Mouse (Mus musculus): ENCODE data around the gene Ovol2. TPM values are rescaled to one million over a fixed set of nuclear protein-coding genes. Genes with fewer than 3 reads are reported as not detected.

Ovol2 gene
- total and polyA plus RNA-seq, 2 experiments from 2014 or later = not detected

DNA sequence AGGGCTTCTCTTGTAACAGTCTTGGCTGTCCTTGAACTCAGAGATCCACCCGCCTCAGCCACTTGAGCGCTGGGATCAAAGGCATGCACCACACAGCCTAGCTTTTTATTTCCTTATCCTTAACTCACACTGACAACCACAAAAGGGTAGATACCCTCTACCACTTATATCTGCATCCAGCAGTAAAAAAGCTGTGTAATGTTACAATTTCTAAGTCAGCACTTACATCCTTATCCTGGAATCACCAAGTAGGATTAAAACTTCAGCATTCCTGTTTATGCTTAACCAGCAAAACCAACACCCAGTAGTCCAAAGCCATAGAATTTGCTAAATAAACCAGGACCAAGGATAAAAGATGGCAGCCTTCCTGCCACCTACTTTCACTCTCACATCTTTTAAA lies 69.1 kb downstream of the Ovol2 start:
- TF ChIP-seq CTCF (IDR thresholded peaks at IDR 0.05; ENCODE audit: low read depth) (no peak), EP300 (IDR thresholded peaks at IDR 0.05; ENCODE audit: low read depth) (no peak)
- 94% methylated on average over 2 of the region's 2 CpGs for WGBS
- H3K27ac ChIP-seq (ENCODE audit: low read depth) = no peak overlapping the region
- H3K4me3 ChIP-seq (ENCODE audit: low read depth, low read length) = no peak overlapping the region
- H3K9me3 ChIP-seq (replicated peaks; ENCODE audit: control insufficient read depth, low read length) = no peaks in the 10 kb centered on the region
- H3K4me1 ChIP-seq (ENCODE audit: control insufficient read depth, insufficient read depth) = peaks cover 11% of the 10 kb centered on the region
- no peak overlapping the region for H3K4me2 ChIP-seq (ENCODE audit: low read depth, low read length)
- ATAC-seq (ENCODE audit: insufficient read depth, low read depth) = no peak
- H3K36me3 ChIP-seq (replicated peaks; ENCODE audit: control insufficient read depth, insufficient read depth, low read length) = peaks cover 35% of the 10 kb centered on the region
- DNase-seq (ENCODE audit: low spot score) = no peak
- no peak overlapping the region for H3K9ac ChIP-seq (replicated peaks; ENCODE audit: low read depth, low read length)
- no peaks in the 10 kb centered on the region for H3K27me3 ChIP-seq (ENCODE audit: control insufficient read depth, insufficient read depth, low read length)

Other genes with a start within 250 kb of the Ovol2 start
- gene Mgme1, start 61.5 kb downstream of the Ovol2 start, total RNA-seq (2014; rRNA removed; ENCODE audit: low replicate concordance) = 7.5 and 11.1 TPM in 2 replicates
- gene Mgme1, start 61.5 kb downstream of the Ovol2 start, polyA plus RNA-seq (2015; fragmentation: Nextera tagmentation; extraction: Ambion mirVana) = 12.6 and 14.6 TPM in 2 replicates
- 80.2 and 146 TPM in 2 replicates for gene Snx5, start 61.2 kb downstream of the Ovol2 start, total RNA-seq (2014; rRNA removed; ENCODE audit: low replicate concordance)
- 55.7 and 65.6 TPM in 2 replicates for gene Snx5, start 61.2 kb downstream of the Ovol2 start, polyA plus RNA-seq (2015; fragmentation: Nextera tagmentation; extraction: Ambion mirVana)
- gene Kat14, start 36.8 kb upstream of the Ovol2 start, total RNA-seq (2014; rRNA removed; ENCODE audit: low replicate concordance) = 13.6 and 25.0 TPM in 2 replicates
- gene Kat14, start 36.8 kb upstream of the Ovol2 start, polyA plus RNA-seq (2015; fragmentation: Nextera tagmentation; extraction: Ambion mirVana) = 17.9 and 20.2 TPM in 2 replicates
- gene Pet117, start 36.9 kb upstream of the Ovol2 start, total RNA-seq (2014; rRNA removed; ENCODE audit: low replicate concordance) = not detected in 2 replicates
- gene Pet117, start 36.9 kb upstream of the Ovol2 start, polyA plus RNA-seq (2015; fragmentation: Nextera tagmentation; extraction: Ambion mirVana) = 2.9 and 3.2 TPM in 2 replicates
- 0.50 TPM in 1 of 2 replicates, not detected in the other for gene Dzank1, start 195.3 kb upstream of the Ovol2 start, total RNA-seq (2014; rRNA removed; ENCODE audit: low replicate concordance)
- gene Dzank1, start 195.3 kb upstream of the Ovol2 start, polyA plus RNA-seq (2015; fragmentation: Nextera tagmentation; extraction: Ambion mirVana) = 0.67 and 0.79 TPM in 2 replicates
- gene Polr3f, start 195.6 kb upstream of the Ovol2 start, total RNA-seq (2014; rRNA removed; ENCODE audit: low replicate concordance) = 15.3 and 17.7 TPM in 2 replicates
- 12.3 and 12.9 TPM in 2 replicates for gene Polr3f, start 195.6 kb upstream of the Ovol2 start, polyA plus RNA-seq (2015; fragmentation: Nextera tagmentation; extraction: Ambion mirVana)
- 8.3 and 18.4 TPM in 2 replicates for gene Rbbp9, start 218.7 kb upstream of the Ovol2 start, total RNA-seq (2014; rRNA removed; ENCODE audit: low replicate concordance)
- 25.5 and 30.6 TPM in 2 replicates for gene Rbbp9, start 218.7 kb upstream of the Ovol2 start, polyA plus RNA-seq (2015; fragmentation: Nextera tagmentation; extraction: Ambion mirVana)
- gene Sec23b, start 224.1 kb upstream of the Ovol2 start, total RNA-seq (2014; rRNA removed; ENCODE audit: low replicate concordance) = 52.8 and 56.7 TPM in 2 replicates
- gene Sec23b, start 224.1 kb upstream of the Ovol2 start, polyA plus RNA-seq (2015; fragmentation: Nextera tagmentation; extraction: Ambion mirVana) = 28.2 and 29.2 TPM in 2 replicates